Mouse (Mus musculus): ENCODE measurements around the gene Alpl.

Gene Alpl

DNA sequence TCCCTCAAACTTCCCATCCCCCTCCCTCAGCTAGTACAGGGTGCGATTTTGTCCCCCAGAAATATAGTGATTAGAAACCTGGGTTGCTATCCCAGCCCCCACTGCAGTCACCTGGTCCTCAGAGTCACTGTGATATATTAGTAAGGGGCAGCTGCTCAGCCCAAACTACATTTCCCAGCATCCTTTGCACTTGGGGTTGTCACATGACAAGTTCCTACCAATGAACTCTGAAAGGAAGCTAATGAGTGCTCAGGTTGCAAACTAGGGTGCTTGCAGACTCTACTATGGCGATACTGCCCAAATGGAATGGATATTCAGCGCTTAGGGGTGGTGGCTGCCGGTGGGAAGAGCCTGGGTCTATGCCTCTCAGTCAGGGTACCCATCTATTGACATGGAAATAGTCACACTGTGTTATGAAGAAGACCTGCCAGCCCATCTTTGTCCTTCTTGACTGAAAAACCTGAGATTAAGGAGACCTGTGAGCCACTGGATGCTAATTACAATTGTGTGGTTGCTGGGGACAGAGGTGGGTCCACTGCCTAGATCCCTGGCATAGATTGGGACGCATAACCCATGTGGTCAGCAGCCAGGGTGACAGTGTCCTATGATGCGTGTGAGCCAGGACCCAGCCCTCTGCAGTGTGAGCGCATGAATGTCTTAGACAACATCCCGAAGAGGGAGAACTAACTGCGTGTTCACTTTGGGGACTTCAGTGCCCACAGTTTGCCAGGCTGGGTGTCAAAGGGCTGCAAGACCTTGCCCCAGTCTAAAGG lies 56.8 kb downstream of the Alpl start:
- in situ Hi-C loops (cut with MseI, MboI): loop anchor here (10.0 kb wide), 3 partner anchors 55 to 205 kb away; partner anchors contain the start of gene Alpl (in 1 of the 2)

DNA sequence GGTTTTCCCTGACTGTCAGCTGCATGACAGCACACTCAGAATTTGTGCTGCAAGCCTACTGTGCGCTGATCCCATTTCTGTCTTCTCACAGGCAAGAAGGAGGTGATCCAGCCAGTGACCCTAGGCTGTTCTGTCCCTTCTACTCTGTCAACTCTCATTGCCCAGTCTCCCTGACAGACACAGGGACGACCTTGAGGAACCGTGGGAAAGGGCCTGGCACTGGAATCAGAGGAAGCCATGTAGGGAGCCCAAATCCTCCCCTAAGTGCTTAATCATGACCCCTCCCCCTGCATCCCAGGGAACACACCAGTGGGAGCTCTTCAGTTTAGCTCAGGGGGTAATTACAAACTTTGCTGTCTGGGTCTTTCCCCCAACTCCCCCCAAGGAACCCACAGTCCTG lies 58.4 kb downstream of the Alpl start:
- in situ Hi-C loops (cut with MseI, MboI): loop anchor here (10.0 kb wide), 3 partner anchors 57 to 207 kb away; partner anchors contain the start of gene Alpl (in 1 of the 2)

DNA sequence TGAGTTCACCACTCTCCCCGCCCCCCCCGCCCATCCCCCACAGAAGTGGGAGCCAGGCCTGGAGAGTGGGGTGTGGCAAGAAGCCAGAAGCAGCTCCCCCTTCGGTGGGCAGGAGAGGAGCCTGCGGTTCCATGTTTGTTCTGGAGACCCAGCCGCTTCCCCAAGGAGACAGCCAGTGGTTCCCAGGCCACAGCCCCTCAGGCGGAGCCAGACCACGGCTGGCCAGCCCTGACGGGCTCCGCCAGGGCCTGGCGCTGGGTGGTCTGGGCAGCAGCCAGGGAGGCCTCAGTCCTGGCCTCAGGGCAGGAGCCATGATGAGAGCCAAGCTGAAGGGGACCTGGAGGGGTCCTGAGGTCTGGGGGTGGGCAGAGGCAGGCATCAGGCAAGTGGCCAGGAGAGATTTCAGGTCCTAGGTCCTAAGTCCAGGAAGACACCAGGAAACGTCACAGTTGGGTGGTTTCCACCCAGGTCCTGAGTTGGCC lies 59.9 kb downstream of the Alpl start:
- in situ Hi-C loops (cut with MseI, MboI): loop anchor here (10.0 kb wide), 3 partner anchors 59 to 209 kb away; partner anchors contain the start of gene Alpl (in 1 of the 2)

DNA sequence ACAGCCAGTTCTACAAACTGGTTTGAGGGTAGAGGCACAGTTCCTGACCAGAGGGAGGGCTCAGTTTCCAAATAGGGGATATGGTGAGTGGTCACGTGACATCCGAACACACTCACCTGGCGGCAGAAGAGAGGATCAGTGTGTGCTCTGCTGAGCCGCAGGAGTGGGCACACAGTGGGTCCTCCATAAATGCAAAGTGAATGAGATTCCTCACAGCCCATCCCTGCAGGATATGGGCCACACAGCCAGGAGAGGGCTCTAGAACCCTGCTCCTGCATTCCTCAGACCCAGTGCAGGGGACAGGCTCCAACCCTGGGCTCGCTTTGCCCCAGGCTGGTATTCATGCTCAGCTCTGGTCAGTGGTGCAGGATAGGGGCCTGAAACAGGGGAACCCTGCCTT lies 62.7 kb downstream of the Alpl start:
- in situ Hi-C loops (cut with MseI, MboI): loop anchor here (5.0 to 10.0 kb wide), 5 partner anchors 61 to 211 kb away; partner anchors contain the start of gene Alpl (in 2 of the 2)

DNA sequence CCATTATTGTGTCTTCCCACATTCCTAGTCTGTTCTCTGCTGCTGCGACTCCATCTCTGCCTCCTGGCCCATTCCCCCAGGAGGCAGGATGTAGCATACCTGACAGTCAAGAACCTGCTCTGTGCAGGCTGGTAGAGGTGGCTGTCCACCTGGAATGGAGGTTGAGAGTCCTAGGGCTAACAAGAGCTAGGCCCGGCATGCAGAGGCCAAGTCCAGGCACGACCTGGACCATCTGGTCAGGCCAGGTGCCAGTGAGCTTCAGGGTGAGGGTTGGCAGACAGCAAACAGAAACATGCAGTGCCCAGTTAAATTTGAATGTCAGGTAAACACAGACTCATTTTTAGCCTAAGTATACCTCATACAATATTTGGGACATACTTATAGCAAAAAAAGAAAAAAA lies 63.2 kb downstream of the Alpl start:
- in situ Hi-C loops (cut with MseI, MboI): loop anchor here (5.0 to 10.0 kb wide), 5 partner anchors 62 to 212 kb away; partner anchors contain the start of gene Alpl (in 2 of the 2)

DNA sequence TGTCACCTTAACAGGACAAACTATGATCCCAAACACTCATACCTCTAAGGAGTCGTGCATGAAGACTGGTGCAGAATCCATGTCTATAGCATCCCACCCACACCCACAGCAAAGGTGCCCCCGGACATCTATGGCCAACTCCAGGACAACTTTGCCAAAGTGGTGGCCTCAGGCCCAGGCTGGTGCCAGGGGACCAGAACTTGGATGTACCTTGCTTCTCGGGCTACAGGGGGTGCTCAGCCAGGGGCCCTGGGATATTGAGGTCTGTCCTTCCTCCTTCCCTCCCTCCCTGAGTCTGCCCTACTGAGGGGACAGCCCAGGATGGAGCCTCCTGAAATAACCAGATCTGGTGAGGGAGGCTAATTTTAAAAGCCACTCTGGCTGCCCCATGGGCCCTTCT lies 63.8 kb downstream of the Alpl start:
- in situ Hi-C loops (cut with MseI, MboI): loop anchor here (5.0 to 10.0 kb wide), 5 partner anchors 62 to 212 kb away; partner anchors contain the start of gene Alpl (in 2 of the 2)

DNA sequence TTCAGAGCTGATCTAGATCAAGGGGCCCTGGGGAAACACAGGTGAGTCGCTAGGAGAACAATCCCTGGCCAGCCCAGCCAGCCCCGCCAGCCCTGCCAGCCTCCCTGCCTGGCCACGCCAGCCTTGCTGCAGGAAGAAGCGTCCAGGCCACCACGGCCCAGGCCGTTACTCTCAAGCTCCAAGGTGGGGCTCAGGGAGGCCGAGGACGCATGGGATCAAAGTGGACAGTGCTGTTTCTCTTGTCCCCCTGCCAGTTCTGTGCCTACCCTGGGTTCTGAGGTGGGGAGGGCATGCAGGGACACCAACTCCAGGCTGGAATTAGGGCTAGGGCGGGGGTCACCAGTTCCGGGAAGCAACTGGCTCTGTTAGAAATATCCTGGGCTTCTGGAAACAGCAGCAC lies 64.3 kb downstream of the Alpl start:
- in situ Hi-C loops (cut with MseI, MboI): loop anchor here (5.0 to 10.0 kb wide), 5 partner anchors 63 to 213 kb away; partner anchors contain the start of gene Alpl (in 2 of the 2)

DNA sequence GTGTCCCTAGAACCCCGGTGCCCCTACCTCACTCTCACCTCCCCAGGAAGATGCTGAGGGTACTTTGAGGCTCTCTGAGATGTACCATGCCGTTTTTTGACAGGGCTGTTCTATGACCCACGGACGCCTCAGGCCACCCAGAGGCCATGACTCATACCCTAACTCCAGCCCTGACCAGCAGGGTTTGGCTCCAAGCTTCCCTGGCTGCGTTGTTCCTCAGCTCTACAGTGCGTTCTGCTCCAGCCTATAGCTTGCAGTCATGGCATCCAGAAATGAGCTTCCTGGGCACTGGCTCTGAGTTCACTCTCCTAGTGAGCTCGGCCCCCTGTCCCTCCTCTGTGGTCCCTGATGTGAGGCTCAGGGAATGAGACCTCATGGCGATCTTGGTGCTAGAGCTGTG lies 65.4 kb downstream of the Alpl start:
- in situ Hi-C loops (cut with MseI, MboI): loop anchor here (5.0 to 10.0 kb wide), 5 partner anchors 64 to 214 kb away; partner anchors contain the start of gene Alpl (in 2 of the 2)

DNA sequence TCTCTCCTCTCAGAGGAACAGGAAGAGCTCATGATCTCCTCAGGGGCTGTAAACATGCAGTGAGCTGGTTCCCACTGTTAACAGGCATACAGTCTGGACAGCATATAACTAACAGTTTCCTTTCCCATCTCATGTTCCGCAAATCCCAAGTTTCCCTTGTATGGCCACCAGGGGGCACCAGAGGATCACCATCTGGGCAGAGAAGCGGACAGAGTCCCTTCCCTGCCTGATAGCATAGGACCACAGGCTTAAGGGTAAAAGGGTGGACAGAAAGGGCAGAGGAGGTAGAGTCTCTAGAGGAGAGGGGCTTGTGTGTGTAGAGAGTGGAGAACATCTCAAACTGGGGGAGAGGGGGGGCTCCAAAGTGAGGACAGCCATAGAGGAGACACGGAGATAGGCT lies 66.0 kb downstream of the Alpl start:
- in situ Hi-C loops (cut with MseI, MboI): loop anchor here (5.0 to 10.0 kb wide), 5 partner anchors 65 to 215 kb away; partner anchors contain the start of gene Alpl (in 2 of the 2)

DNA sequence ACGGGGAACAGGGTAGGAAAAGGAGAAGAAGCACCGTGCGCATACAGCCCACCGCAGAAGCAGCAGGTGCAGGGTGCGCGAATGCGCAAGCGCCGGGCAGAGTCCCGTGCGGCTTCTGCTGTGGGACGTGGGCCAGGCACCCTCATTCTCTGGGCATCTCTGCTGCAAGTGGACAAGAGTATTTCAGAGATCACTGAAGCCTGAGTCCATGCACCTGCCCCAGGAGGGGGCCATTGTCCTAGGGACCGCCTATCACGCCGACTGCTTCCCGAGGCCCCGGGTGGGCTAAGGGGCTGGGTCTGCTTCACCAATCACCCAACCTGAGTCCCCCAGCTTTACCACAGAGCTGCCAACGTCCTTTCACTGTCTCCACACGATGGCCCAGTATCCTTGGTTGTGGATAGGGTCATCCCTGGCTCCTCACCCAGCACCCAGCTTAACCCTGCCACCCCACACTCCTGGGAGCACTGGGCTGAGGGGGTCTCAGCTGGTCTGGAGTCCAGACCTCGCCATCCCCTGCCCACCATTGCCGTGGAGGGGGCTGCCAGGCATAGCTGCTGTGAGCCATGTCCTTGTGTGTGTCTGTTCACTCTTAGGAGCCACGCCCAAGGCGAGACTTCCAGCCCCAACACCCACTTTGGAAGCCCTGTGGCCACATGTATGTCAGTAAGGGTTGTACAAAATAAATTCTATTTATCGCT lies 66.9 kb downstream of the Alpl start:
- in situ Hi-C loops (cut with MseI, MboI): no loop called here

DNA sequence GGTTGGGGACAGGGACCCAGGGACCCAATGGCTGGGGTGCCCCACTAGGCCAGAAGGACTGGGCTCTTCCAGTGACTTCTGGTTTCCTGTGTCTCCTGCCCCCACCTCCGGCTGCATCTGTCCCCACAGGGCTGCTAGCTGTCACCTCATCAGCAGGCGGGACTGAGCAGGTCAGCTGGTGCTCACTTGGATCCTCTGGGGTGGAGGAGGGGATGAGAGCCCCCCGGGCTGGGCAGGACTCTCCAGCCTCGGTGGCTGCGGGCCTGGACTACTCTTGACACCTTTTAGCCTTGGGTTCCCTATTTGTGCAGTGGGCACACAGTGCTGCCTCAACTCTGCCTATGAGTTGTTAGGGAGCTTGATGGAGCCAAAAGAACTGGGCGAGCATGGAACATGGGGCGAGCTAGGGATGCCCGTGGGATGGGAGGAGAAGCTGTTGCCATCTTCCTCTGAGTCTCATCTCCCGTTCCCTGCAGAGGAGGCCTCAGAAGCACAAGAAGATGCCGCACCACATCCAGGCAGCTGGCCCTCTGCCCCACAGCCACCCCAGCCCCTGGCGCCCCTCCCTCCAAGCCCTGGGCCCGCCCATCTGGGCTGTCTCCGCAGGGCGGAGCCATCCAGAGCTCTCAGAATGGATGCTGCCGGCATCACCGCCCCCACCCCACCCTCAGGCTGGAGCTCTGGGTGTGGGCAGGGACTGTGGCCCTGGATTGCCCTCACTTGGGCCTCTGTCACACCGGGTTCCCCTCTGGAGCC lies 67.6 kb downstream of the Alpl start:
- in situ Hi-C loops (cut with MseI, MboI): no loop called here

DNA sequence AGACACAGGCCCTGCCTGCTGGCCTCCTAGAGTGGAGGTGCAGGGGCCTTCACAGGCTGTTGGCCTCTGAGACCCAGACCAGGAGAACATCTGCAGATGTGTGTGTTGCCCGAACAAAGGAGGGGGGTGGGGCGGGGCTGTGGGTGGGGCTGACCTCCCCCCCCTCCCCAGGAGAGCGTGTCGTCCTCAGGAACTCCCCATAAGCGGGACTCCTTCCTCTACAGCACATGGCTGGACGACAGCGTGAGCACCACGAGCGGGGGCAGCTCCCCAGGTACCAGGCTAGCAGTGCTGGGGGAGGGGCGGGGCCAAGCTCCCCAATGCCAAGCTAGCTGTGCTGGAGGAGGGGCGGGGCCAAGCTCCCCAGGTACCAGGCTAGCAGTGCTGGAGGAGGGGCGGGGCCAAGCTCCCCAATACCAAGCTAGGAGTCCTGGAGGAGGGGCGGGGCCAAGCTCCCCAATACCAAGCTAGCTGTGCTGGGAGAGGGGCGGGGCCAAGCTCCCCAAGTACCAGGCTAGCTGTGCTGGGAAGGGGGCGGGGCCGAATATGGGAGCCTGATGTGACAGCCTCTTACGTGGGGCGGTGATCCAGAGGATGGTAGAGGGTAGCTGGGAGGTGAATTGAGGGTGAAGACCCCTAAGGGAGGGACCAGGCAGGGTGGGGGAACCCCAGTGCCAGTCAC lies 68.5 kb downstream of the Alpl start:
- in situ Hi-C loops (cut with MseI, MboI): no loop called here

DNA sequence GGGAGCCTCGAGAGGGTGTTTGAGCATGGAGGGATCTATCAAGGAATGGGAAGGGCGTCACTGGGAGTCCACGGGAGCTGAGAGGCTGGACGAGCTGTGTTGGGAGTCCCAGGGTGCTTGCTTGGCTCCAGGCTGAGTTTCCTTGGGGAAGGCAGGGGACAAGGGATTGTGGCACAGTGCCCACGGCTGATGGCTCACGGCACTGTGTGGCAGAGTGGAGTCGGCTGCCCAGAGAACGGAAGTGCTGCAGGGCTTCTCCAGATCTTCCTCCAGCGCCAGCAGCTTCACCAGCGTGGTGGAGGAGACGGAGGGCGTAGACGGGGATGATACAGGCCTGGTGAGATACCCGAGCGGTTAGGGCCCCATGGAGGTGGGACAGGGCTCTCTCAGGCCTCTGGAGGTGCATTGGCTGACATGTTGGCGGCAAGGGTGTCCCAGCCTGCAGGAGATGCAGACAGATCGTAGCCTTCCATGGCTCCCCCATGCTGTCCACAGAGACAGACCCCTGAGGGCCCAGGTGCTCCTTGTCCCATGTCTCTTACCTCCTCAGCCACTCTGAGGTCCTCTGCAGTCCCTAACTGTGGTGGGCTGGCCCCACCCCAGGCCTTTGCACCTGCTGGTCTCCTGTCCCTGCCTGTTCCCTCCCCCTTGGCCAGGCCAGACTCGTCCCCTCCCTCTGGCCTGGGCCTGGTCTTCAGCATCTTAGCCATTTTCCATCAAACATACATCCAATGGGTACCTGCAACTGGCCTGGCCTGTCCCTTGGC lies 69.3 kb downstream of the Alpl start:
- in situ Hi-C loops (cut with MseI, MboI): no loop called here

DNA sequence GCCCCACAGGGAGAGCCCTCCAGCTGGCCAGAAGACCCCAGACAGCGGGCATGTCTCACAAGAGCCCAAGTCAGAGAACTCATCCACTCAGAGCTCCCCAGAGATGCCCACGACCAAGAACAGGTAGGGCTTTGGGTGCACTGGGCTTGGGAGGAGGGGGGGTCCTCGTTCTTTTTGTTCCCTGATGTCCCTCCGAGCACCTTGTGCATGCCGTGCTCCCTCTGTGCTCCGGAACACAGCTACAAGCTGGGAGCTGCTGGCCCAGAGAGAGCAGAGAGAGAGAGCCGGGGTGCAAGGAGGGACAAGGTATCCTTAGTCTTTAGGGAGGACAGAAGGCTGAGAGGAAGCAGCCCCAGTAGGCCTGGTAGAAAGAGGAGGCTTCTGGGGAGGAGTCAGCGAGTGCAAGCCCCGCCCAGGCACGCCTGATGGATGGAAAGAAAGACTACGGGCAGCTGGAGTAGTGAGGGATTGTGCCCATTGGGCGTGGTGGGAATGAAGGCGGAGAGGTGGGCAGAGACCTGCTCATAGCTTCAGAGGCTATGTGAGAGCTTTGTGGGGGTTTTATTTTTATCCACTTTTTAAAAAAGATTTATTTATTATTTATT lies 70.5 kb downstream of the Alpl start:
- in situ Hi-C loops (cut with MseI, MboI): no loop called here

DNA sequence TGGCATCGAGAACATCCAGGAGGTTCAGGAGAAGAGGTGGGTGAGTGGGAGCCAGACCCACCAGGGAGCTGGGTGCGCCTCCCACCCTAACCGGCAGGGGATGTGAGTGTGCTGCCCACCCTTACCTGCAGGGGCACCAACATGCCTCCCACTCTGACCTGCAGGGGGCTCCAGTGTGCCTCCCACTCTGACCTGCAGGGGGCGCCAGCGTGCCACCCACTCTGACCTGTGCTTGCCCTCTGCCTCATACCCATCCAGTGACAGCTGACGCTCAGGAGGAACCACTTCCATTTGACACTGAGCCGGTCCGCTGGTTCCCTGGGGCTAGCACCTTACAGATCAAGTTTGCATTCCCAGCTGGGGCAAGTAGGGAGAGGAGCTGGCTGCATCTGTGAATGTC lies 71.4 kb downstream of the Alpl start:
- in situ Hi-C loops (cut with MseI, MboI): no loop called here

DNA sequence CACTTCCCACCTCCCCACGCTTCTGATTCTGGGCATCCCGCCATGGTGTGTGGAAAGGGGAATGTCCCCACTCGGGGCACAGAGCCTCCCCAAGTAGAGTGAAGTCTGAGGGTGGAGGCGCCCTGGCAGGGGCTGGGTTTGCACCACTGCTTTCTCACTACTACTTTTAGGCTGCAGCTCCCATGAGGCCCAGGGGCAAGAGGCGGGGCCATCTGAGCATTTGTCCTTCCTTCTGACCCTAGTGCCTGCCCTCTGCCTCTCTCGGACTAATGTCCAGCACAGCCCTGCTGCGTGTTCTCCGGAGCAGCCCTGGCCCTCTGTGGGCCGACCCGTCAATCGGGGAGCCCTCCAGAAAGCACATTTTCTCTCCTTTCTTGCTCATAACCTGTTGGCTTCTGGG lies 72.0 kb downstream of the Alpl start:
- in situ Hi-C loops (cut with MseI, MboI): no loop called here

DNA sequence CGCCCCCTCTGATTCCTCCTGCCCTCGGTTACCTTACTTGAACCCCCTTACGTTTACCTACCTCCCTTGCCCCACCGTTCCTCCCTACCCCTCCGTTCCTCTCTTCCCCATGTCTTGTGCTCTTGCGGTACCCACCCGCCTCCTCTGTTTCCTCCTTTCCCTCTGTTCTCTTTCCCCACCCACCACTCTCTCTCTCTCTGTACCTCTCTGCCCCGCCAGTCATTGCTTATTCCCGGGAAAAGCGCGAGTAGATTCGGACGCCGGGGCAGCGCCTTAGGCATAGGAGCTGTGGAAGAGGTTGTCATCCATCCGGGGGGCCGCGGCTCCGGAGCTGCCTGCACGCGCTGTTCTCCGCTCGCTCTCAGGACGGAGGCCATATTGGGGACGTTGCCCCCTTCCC lies 72.7 kb downstream of the Alpl start:
- in situ Hi-C loops (cut with MseI, MboI): no loop called here

DNA sequence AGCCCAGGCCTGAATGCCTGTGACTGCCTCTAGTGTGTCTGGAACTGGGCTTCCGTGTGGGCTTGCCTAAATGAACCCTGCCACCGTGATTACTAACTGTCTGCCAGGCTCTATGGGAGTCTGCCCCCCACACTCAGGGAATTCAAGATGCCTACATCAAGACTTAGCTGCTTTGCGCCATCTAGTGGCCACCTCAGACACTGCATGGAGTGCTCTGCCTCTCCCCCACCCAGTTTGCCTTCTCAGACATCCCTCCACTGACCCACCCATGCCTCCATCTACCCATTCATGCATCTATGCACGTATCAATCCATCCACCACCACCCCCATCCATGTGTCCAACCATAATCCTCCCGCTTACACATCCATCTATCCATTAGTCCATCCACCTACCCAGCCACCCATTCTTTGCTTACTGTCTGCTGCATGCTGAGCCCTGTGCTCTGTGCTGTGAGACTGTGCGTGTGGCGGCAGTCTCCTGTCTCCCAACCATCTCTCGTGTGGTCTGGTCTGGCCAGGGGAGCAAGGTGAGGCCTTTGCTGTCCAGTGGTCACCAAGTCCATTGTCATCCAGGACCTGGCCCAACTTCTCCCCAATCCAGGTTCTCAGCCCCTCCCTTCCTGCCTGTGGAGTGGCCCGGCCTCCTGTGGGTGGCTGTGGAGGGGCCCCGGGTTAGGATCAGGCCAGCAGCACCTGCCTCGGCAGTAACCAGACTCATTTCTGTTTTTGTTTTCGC lies 73.3 kb downstream of the Alpl start:
- in situ Hi-C loops (cut with MseI, MboI): no loop called here

DNA sequence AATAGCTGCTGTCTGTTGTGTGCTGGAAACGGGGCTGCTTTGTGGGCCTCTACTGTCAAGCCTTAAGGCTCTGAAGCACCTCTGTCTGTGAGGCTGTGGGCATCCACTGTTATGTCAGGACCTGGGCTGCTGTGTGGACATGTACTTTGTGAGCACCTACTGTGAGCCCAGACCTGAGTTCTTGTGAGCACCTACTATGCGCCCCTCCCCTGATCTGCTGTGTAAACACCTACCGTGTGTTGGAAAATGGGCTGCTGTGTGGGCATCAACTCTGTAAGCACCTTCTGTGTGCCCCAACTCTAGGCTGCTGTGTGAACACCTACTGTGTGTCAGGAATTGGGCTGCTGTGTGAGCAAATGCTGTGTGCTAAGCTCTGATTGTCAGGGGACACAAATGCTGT lies 74.0 kb downstream of the Alpl start:
- in situ Hi-C loops (cut with MseI, MboI): no loop called here

Data from mouse trophoblast stem cell (cell line).